Mouse (Mus musculus): ENCODE data around the gene Idh1.

Gene Idh1

DNA sequence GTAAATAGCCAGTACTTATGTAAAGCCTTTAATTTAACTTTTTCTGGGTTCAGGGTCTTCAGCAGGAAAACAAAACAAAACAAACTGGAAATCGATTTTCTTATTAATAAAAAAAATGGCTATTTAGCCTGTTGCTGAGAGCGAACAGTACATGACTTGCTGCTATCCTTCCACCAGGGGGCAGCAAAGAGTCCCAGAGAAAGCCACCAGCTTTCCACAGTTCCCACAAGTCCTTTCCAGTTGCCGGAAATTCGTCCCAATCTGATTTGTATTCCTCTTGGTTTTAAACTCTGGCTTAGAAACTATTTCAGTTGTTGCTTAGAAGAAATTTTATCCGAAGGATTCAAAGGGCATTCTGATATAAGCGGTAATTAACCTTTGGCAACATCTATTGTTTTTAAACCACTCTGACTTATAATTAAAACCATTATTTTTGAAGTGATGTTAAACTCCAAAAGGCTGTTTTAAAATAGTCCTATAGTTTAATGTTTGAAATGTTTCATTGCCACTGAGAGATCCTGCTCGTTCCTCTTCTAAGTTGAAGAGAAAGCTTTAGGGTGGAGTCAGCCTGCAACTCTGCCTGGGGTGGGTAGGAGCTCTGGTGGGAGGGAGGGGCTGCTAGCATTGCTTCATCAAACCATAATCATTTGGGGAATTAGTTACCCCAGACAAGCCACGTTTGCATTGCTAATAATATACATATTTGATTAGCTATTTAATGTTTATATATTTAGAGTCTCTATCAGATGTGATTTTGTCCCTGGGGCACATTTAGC is 74.1 kb downstream of the Idh1 start:
- peak; percentile 87 to 91 for DNase-seq

DNA sequence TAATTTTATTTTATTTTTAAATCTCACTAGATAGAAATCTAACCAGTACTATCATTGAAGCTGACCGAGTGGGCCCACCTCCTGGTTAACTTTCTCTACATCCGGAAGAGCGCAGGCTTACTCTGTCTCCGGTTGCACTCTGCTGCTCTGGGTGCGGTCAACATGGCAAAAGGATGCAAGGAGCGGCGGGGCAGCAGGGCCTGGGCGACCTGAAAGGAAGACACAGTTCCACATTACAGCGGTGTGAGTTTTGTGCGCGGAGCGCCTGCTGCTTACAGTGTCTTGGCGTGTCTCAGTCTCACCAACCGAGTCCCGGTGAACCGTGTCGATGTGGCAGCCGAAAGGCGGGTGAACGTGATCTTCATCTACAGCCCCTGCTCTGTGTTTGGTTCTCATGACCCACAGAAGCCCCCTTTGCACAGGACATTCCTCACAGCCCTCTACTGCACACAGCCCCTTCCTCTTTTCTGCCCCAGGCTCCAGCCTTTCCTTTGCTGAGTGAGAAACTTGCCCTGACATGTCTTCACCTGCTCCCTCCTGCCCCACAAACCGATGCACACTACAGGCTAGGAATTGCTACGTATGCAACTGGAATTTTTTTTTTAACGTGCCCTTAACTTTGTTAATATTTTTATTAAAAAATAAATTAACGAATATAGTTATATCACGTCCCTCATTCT is 76.4 kb downstream of the Idh1 start:
- no peak for DNase-seq

- no peak for DNase-seq
Measured at GRCm38 (mm10) chr1:65109196-65109595, 77.1 kb downstream of the Idh1 start.
